Mouse (Mus musculus) heart, adult 9 months (tissue): Measurements from ENCODE around the gene Col13a1.

ENCODE experiments used
- DNase-seq, 2 experiments: peaks; one replicate each; pipeline ENCODE4 v3.0.0; 2022; ENCODE audit warnings: low spot score in 2 of 2

Col13a1 gene

DNA sequence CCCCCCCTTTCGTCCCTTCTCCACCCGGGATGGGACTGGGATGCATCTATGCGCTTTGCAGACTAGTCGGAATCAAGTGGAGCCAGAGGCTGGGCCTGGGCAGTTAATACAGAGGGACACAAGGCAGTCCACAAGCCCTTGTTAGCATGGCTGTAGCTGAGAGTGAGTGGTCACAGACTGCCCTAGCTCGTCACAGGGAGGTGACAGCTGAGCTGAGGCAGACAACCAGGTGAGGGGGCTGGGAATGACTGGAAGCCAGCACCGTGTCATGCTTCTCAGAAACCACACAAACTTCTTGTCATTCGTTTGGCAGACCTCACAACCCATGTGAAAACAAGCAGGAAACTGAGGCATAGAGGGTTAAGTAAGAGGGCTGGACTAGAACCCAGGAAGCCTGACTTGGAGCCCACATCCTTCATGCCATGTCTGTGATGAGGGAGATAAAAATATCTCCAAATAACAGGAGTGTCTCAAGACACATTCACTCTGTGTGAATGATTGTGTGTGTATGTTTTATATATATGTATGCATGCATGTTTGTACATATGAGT, 10.8 kb downstream of the Col13a1 start:
- no peak for DNase-seq

DNA sequence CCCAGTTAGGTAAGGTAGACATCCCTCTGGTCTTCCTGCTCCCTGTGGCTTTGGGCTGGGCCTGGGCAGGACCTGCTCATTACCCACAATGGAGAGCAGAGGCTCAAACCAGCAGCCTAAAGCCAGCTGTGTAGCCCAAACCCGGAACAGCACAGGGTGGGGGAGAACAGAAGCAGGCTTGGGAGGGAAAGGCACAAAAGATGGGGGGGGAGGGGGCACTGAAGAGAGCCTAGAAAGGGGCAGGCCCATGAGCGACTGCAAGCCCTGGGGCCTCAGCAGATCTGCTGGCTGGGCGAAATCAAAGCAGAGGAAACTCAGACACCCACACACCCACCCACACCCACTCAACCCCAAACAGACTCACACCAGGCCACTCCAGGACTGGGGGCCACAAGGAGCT, 11.7 kb downstream of the Col13a1 start:
- DNase-seq, result no peak

DNA sequence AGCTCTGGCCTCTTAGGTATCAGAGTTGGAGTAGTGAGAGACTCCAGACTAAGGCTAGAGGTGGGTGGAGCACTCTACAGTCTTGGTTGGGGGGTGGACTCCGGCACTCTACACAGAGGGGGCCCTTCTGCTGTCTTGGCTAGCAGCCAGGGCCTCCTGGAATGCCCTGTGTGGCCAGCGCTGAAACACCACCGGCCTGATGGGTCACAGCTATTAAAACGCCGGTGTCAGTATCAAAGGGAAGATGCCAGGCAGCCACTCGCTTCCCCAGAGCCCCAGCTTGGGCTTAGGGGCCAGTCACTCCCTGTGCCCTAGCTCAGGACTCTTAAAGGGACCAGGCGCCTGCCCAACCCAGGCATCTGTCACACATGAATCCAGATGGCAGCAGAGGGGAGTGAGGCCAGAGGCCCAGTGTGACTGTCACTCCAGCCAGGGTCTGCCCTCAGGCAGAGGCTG, 13.5 kb downstream of the Col13a1 start:
- DNase-seq, result no peak

DNA sequence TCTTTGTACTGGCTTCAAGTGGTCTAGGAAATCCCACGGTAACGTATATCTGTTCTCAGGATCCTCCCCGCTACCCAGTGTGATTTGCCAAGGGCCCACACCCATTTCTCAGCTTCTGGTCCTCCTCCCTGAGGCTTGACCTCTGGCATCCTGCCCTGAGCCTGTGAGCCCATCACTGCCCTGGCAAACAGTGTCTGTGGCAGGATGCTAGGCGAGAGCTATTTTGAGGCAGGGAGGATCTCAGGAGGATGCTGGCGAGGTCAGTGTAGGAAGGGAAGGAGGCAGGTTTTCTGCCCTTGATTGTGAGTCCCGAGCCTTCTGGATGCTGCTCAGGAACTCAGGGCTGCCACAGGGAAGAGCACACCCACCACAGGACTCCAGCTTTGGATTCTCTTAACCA, 22.2 kb downstream of the Col13a1 start:
- peak; percentile 13 to 15 for DNase-seq

DNA sequence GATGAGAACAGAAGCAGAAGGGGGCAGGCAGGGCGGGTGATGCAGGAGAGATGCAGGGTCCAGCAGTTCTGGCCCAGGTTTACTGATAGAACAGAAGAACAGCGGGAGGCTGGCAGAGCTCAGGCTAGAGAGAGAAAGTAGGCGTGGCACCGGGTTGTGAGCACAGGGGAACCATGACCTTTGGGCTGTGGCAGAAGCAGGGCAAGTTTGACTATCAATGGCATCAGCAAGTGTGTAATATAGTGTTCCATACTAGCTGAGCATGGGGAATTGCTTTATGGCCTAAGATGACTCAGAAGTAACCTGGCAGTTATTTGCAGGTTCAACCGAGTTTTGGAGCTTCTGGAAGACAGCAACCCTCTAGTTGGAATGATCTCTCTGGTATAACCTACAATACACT, 25.0 kb downstream of the Col13a1 start:
- DNase-seq, result no peak

DNA sequence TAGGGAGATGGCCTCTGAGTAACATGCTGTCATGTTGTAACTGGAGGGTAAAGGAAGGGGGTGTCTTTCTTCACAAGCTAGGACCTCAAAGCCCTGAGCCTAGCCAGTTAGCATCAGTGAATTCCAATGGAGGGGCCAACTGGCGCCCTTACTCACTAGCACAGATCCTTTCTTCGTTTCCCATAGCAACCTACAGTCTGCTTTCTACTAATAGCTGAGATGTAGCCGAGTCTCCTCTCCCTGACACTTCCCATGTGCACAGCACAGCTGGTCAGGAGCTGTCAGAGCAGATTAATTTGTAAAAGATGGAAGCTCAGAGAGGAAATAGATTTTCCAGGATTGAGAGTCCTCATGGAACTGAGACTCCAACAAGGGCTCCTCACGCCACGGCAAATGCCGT, 29.4 kb downstream of the Col13a1 start:
- no peak for DNase-seq

DNA sequence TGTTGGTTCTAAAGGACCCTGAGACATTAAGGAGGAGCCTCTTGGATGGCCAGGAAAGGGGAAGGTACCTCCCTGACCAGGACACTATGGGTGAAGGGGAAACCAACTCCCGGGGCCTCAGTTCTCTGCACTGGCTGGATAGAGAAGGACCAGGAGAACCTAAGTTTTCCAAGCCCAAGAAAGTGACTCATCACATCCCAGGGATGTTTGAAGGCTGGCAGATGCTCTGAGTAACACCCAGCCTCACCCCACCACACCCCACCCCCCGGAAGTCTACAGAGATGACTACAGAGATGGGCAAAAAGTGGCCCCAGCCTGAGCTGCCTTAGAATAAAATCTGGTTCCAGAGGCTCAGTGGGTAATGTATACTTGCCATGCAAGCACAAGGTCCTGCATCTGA, 34.5 kb downstream of the Col13a1 start:
- DNase-seq, result no peak

DNA sequence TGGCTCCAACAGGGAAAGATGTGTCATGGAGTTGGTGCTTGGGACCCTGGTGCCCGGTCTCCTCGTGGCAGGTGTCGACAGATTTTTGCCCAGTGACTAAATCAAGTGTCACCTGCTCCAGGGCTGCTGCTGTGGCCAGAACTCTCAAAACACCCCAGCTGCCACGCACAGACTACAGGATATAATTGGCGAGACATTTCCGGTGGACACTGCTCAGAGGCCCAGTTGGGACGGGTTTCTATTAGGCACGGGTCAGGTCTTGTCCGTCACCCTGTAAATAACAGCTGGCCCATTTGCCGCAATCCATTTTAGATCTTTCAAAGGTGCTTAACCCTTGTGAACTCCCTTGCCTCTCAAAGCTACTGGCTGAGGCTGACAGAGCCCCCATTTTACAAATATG, 35.4 kb downstream of the Col13a1 start:
- DNase-seq, result no peak

DNA sequence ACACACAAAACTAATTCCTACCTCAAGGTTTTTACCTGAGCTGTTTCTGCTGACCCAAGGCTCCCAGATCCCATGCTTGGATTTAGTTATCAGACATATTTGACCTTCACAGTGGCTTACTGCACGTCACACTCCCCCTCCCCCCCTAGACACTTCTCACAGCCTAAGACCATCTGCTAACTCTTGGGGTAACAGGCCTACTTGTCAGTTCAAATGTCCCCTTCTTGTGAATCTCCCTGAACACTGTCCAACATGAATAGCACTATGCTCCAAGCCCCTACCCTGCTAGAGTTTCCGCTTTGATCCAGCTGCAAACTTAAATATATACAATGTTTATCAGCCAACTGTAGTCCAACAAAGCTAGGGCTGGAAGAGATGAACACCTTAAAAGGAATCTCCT, 36.2 kb downstream of the Col13a1 start:
- no peak for DNase-seq

DNA sequence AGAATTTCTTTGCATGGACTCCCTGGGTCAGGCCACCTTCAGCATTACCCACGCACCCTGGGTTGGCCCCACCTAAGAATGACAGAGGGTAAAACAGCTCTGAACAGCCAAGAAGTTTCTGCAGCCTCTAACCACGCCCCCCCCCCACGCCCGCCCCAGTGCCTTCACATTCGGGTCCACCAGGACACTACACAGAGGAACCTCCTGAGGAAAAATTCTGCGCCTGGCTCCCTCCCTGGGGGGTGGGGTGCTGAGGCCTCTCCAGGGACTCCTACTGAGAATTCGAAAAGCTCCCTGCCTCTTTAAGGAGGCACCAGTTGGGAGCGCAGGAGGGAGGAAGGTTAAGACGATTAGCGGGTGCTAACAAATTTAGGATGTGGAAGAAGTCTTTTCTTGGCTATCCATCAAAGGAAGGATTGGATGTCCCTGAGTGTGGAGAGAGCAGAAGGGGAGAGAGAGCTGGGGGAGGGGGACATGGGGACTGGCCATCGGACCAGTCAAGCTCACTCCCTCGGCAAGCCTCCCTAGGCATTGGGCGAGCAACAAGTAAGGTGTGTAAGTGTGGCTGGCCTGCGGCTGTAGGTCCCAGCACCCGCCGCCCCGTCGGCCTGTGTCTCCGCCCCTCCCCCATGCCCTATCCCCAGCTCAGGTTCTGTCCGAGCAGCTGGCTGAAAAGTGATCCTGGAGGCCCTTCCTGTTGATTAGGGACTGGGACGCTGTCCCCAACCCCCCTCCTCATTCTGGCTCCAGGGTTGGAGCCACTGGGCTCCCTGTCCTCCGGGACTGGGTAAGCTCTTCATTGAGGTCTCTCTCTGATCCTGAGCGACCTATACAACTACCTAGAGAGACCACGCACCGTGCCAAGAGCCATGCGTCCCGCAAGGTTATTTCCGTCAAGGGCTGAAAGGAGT, 42.4 kb downstream of the Col13a1 start:
- no peak for DNase-seq

DNA sequence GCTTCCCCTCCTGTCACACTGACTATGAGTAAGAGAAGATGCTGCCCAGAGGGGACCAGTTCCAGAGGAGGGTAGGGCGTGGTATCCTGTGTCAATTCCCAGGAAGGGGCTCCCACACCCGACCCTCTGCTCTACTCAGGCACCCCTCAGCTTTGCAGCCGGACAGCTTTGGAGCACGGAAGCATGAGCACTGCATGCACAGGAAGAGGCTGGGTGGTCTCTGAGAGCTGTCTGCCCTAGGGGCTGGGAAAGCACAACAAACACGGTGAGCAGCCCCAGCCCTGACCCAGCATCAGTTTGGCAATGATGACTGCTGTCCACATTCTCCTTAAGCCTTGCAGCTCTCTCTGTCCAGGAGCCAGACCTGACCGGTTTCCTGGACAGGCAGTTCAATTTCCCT, 47.2 kb downstream of the Col13a1 start:
- DNase-seq, result no peak

DNA sequence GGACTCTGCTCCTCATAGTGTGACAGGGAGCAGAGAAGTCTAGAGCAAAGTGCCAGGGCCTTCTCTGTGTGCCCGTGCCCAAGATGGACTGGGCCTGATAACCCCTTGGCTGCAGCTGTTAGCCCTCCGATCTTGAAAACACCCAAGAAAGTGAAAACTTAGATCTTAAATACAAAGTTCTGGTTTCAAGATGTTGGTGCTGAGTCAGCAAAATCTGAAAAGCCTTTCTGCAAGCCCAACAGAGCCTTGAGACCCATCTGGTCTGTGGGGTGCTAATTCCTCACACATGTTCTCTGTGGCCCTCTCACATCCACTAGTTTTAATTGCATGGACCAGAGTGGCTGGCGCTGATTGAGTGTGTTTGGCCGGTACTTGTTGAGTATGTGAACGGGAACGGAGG, 49.0 kb downstream of the Col13a1 start:
- DNase-seq, result no peak

DNA sequence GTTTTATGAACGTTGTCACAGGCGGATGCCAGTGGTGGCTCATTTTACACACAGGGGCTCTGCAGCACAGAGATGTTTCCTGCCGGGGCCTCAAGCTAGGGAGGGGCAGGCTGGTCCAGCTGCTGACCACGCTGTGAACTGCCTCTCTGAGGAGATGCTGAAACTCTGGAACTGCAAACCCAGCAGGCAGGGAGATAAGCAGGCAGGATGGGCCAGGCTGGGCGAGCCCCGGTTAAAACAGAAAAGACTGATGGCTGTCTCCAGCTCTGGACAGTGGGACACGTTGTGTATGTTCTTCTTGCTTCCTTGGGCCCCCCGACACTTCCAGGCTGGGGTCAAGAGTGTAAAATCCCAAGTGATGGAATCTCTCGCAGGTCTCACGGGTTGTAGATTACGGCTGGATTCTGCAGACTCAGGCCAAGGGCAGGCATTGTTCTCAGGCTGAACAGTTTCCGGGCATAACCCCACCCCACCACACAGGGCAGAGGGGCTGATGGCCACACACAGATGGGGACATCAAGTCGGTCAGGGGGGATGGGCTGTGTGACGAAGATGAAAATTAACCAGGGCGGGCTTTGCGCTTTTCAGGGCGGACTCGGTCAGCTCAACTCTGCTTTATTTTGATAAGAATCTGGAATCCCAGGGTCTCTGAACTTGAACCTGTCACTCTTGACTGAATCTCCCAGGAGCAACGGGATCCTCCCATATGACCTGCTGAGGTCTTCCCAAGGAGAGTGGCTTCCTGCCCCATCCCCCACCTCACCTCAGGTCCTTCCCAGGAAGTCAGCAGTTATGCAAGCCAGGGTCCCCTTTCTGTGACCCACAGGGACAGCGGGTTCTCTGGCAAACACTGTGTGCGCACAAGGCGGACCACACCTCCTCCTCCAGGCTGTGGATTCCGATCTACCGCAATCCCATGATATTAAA, 49.9 kb downstream of the Col13a1 start:
- peak in 1 of 2 experiments; percentile 30 for DNase-seq

DNA sequence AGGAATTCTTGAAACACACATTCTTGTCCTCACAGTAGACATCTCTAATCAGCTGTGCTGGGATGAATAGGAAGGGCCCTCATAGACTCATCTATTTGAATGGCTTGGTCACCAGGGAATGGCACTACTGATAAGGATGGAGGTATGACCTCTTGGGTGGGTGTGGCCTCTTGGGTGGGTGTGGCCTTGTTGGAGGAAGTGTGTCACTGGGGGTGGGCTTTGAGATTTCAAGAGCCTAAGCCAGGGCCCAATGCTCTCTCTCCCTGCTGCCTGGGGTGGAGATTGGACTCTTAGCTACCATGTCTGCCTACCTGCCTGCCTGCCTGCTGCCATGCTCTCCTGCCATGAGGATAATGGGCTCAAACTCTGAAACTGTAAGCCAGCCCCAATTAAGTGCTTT, 53.2 kb downstream of the Col13a1 start:
- no peak for DNase-seq

DNA sequence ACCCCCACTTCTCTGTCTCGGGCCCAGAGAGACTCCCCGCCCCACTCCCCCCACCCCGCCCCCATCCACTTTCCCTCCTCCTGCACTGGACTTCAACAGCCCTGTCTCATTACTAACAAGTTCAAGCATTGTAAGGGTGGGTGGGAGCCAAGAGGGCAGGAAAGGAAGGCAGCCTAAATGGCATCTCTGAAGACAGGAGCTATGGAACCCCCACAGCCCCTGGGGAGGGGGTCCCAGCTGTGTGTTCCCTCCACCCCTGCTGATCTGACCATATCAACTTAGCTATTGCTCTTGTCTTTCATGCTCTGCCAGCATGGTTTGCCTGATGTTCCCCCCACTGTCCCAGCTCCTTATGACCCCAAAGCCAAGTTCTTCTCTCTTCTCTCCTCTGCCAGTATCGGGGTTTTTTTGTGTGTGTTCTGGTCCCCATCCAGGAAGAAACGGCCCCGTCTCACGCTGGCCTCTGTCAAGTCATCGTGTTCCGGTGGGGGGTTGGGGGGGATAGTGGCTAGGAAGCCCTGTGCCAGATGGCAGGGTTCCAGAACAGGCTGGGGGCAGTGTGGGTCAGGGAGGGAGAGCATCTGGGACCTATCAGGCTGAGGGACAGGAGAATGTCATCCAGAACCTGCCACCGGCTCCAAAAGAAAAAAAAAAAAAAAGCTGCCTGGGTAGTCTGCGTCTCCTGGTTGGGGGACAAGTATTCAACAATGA, 58.1 kb downstream of the Col13a1 start:
- DNase-seq, result peak in 1 of 2 experiments; percentile 20

DNA sequence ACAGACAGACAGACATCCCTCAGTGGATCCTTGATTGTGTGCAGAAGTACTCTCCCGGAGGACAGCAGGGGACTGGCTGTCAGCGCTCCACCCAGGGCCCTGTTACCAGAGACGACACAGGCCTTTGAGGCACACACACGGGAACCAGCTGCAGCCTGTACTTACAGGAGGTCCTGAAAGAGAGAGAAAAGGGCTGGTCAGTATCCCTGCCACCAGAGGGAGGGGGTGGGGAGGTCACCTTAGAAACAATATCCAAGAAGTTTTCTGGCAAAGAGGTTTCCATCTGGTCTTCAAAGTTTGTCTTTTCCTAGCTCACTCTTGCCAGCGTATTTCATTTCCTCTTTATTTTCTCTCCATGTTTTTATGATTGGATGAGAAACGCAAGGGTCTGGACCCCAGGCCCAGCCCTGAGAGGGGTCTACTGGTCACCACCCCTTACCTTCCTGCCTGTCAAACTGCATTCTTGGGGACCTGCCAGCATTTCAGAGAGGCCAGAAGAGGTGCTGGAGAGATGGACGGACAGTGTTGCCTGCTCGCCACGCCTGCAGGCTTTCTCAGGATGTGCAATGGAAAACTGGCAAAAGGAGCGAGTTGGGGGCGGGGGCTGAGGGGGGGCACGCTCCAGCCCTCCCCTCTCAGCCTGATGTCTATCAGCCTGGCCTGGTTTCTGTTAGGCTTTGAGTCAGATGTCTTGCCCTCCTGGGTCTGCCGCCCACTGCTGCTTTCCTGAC, 58.8 kb downstream of the Col13a1 start:
- peak in 1 of 2 experiments; percentile 10 for DNase-seq

DNA sequence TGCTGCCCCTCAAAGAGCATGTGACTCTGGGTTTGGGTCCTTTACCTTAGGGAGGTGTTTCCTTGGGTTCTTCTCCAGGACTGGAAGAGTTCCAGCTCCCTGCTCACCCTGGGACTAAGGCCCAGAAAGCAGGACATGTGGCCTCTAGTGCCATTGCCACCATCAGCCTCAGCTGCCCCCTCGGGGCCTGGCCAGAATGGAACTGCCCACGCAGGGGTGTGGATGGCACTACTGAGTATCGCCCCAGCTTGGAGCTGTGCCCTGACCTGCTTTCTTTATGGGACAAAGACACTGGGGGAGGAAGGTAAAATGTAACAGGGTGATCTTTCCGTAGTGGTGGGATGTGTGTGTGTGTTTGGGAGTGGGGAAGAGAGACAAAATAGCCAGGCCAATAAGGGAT, 59.4 kb downstream of the Col13a1 start:
- no peak for DNase-seq

DNA sequence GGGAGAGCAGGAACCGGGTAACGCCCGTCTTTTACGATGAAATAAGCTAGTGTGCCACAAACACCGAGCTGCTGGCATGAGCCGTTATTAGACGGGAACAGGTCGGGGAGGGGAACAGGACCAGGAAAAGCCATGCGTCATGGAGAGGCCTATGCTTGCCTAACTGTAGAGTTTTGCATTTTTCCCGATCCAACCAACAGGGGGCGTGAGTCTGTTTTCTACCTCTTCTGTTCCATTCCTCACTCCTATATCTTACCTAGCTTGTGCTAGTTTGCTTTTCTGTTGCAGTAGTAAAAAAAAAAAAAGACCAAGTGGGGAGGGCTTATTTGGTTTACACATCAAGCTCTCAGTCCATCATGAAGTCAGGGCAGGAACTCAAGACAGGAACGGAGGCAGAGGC, 61.8 kb downstream of the Col13a1 start:
- no peak for DNase-seq

DNA sequence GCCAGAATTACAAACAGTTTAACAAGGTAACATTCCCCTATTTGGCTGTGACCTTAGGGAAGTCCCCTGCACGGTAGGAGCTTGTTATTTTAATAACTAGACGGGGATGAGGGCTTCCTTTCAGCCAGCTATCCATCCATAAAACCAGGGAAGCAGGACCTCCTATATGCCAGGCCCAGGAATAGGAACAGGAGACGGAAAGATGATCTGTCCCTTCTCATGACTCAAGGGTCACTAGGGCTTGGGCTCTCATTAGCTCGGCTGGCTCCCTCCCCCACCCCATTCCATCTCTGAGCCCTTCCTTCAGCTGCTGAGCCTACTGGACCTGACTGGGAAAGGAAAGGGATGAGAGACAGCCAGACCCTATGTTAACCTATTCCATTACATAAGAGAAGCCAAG, 67.1 kb downstream of the Col13a1 start:
- DNase-seq, result no peak

DNA sequence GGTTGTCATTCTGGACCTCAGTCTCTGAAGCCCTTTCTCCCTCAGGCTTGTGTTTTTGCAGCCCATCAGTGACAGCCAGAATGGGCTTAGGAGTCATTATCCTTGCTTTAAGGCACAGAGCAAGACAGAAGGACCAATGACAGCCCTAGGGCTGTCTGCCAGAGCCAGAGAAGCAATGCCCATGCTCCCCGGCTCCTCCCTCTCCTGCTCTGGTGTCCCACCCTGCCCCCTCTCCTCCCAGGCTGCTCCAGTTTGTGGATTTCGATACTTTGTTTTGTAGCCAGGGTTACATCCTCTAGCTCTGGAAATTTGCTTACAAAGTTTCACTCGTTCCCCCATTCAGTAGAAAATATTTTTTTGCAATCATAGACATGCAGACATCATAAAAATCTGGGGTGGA, 69.9 kb downstream of the Col13a1 start:
- no peak for DNase-seq

DNA sequence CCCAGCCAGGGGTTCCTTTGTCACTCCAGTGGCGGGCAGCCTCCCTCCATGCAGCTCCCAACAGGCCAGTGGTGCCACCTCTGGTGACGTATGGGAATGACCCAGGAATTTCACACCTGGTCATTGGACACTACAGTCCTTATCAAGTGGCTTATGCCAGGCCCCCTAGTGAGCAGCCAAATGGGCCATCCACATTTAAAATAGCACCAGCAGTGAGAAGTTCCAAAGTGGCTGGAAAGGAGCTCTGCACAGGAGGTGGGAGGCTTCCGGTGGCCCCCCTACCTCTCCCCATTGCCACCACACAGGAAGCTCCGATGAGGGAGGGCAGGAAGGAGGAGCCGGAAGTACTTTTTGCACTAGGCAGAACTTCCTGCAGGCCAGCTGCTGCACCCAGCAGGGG, 72.7 kb downstream of the Col13a1 start:
- DNase-seq, result peak; percentile 45 to 58
